Mouse (Mus musculus) forebrain, embryonic 10.5 days (tissue): ENCODE measurements around the gene Pdgfc. TPM values are rescaled to one million over a fixed set of nuclear protein-coding genes. Genes with fewer than 3 reads are reported as not detected.

Experiments used
- polyA plus RNA-seq: library from polyadenylated mRNA; unstranded; fragments of >200 nt; fragmentation: Nextera tagmentation; extraction: Ambion mirVana; gene quantifications from 2 replicates; pipeline ENCODE4 v1.2.1, GENCODE M21; 2016

The Pdgfc gene
- polyA plus RNA-seq, 1 experiment from 2014 or later: 13.4 TPM

Other genes with a start within 250 kb of the Pdgfc start
- gene Gria2, start 233.6 kb upstream of the Pdgfc start, polyA plus RNA-seq: 1.0 and 1.8 TPM in 2 replicates
- gene Glrb, start 122.8 kb upstream of the Pdgfc start, polyA plus RNA-seq: 6.9 and 7.2 TPM in 2 replicates